Mouse (Mus musculus): Measurements from ENCODE around the gene Olfr314. TPM values are rescaled to one million over a fixed set of nuclear protein-coding genes. Genes with fewer than 3 reads are reported as not detected.
"Not testable (repeated sequence)": the region's sequence is repeated elsewhere in the genome, so short reads cannot be mapped to it uniquely, and the experiment has no call there.

Gene Olfr314
- polyA plus RNA-seq (2015; fragmentation: Nextera tagmentation; extraction: Ambion mirVana): not detected in 2 replicates

- H3K4me1 ChIP-seq (replicated peaks): no peaks in the 10 kb centered on the region
- no peaks in the 10 kb centered on the region for H3K36me3 ChIP-seq
- 84% methylated on average over 6 of the region's 6 CpGs for WGBS
- H3K9ac ChIP-seq: no peak within 1 kb of the TSS
- H3K4me2 ChIP-seq: no peak within 1 kb of the TSS
- H3K27ac ChIP-seq (replicated peaks): no peak within 1 kb of the TSS
- no peaks in the 10 kb centered on the region for H3K9me3 ChIP-seq
- no peak within 1 kb of the TSS for H3K4me3 ChIP-seq
- no peaks in the 10 kb centered on the region for H3K27me3 ChIP-seq
- ATAC-seq (ENCODE audit: low read depth): no peak
Observed at GRCm38 (mm10) chr11:58782480-58783089, at the start of gene Olfr314. Gene Olfr314 (plus strand): TSS chr11:58782952.

GRCm38 (mm10) chr11:58733372-58733771, 49.4 kb upstream of the Olfr314 start:
- no peak overlapping the region for H3K4me2 ChIP-seq
- ATAC-seq (ENCODE audit: low read depth): no peak; the same call in 1 of the 2 replicates
- H3K36me3 ChIP-seq: no peaks in the 10 kb centered on the region
- H3K4me1 ChIP-seq (replicated peaks): no peaks in the 10 kb centered on the region
- no peak overlapping the region for H3K9ac ChIP-seq
- no peaks in the 10 kb centered on the region for H3K9me3 ChIP-seq
- H3K27ac ChIP-seq (replicated peaks): no peak overlapping the region
- WGBS: 46% methylated on average over 3 of the region's 3 CpGs
- H3K4me3 ChIP-seq: no peak overlapping the region
- no peaks in the 10 kb centered on the region for H3K27me3 ChIP-seq

- no peaks in the 10 kb centered on the region for H3K36me3 ChIP-seq
- H3K4me2 ChIP-seq: no peak within 1 kb of the TSS
- H3K4me3 ChIP-seq: no peak within 1 kb of the TSS
- ATAC-seq (ENCODE audit: low read depth): no peak
- WGBS: 80% methylated on average over 4 of the region's 4 CpGs
- no peaks in the 10 kb centered on the region for H3K4me1 ChIP-seq (replicated peaks)
- no peak within 1 kb of the TSS for H3K27ac ChIP-seq (replicated peaks)
- H3K9ac ChIP-seq: no peak within 1 kb of the TSS
- no peaks in the 10 kb centered on the region for H3K9me3 ChIP-seq
- no peaks in the 10 kb centered on the region for H3K27me3 ChIP-seq
Observed at GRCm38 (mm10) chr11:58738792-58739262, 43.9 kb upstream of the Olfr314 start, which contains the start of gene Olfr317. Gene Olfr317 (minus strand): TSS chr11:58739212.

GRCm38 (mm10) chr11:58751096-58751495, 31.7 kb upstream of the Olfr314 start:
- WGBS: 85% methylated on average over 18 of the region's 18 CpGs
- not testable (repeated sequence) for H3K4me2 ChIP-seq; ATAC-seq (ENCODE audit: low read depth); H3K36me3 ChIP-seq; H3K27me3 ChIP-seq; H3K9me3 ChIP-seq; H3K9ac ChIP-seq; H3K27ac ChIP-seq (replicated peaks); H3K4me1 ChIP-seq (replicated peaks); H3K4me3 ChIP-seq

- Histone ChIP-seq H3K36me3 (no peaks in the 10 kb centered on the region), H3K4me3 (no peak within 1 kb of the TSS), H3K4me1 (replicated peaks) (no peaks in the 10 kb centered on the region), H3K4me2 (no peak within 1 kb of the TSS), H3K27me3 (no peaks in the 10 kb centered on the region), H3K9ac (no peak within 1 kb of the TSS), H3K27ac (replicated peaks) (no peak within 1 kb of the TSS), H3K9me3 (no peaks in the 10 kb centered on the region)
- ATAC-seq (ENCODE audit: low read depth): no peak
- 95% methylated on average over 2 of the region's 2 CpGs for WGBS
Observed at GRCm38 (mm10) chr11:58752434-58752833, 30.3 kb upstream of the Olfr314 start, which contains the start of gene Olfr316. Gene Olfr316 (plus strand): TSS chr11:58752734.

GRCm38 (mm10) chr11:58772888-58773287, 9.9 kb upstream of the Olfr314 start, which contains the start of gene Olfr315:
Gene Olfr315 (plus strand): TSS chr11:58773188.
- H3K9me3 ChIP-seq: no peaks in the 10 kb centered on the region
- H3K36me3 ChIP-seq: no peaks in the 10 kb centered on the region
- no peak within 1 kb of the TSS for H3K27ac ChIP-seq (replicated peaks)
- H3K4me2 ChIP-seq: no peak within 1 kb of the TSS
- H3K9ac ChIP-seq: no peak within 1 kb of the TSS
- ATAC-seq (ENCODE audit: low read depth): no peak
- H3K27me3 ChIP-seq: no peaks in the 10 kb centered on the region
- H3K4me1 ChIP-seq (replicated peaks): no peaks in the 10 kb centered on the region
- H3K4me3 ChIP-seq: no peak within 1 kb of the TSS

- Histone ChIP-seq H3K4me3 (no peak overlapping the region), H3K9me3 (no peaks in the 10 kb centered on the region), H3K27me3 (no peaks in the 10 kb centered on the region), H3K36me3 (no peaks in the 10 kb centered on the region), H3K4me2 (no peak overlapping the region), H3K4me1 (replicated peaks) (no peaks in the 10 kb centered on the region), H3K27ac (replicated peaks) (no peak overlapping the region), H3K9ac (no peak overlapping the region)
- ATAC-seq (ENCODE audit: low read depth): no peak
- 88% methylated on average over 2 of the region's 2 CpGs for WGBS
Observed at GRCm38 (mm10) chr11:58784182-58784581, 1.4 kb downstream of the Olfr314 start.

- no peaks in the 10 kb centered on the region for H3K9me3 ChIP-seq
- H3K27me3 ChIP-seq: no peaks in the 10 kb centered on the region
- H3K9ac ChIP-seq: no peak overlapping the region
- no peak overlapping the region for H3K4me3 ChIP-seq
- H3K4me2 ChIP-seq: no peak overlapping the region
- H3K36me3 ChIP-seq: no peaks in the 10 kb centered on the region
- 89% methylated on average over 10 of the region's 10 CpGs for WGBS
- no peaks in the 10 kb centered on the region for H3K4me1 ChIP-seq (replicated peaks)
- H3K27ac ChIP-seq (replicated peaks): no peak overlapping the region
- no peak for ATAC-seq (ENCODE audit: low read depth)
Observed at GRCm38 (mm10) chr11:58787651-58788050, 4.9 kb downstream of the Olfr314 start.

- Histone ChIP-seq H3K4me2 (no peak overlapping the region), H3K9me3 (no peaks in the 10 kb centered on the region), H3K9ac (no peak overlapping the region), H3K27ac (replicated peaks) (no peak overlapping the region), H3K36me3 (no peaks in the 10 kb centered on the region), H3K4me3 (no peak overlapping the region), H3K4me1 (replicated peaks) (no peaks in the 10 kb centered on the region), H3K27me3 (no peaks in the 10 kb centered on the region)
- ATAC-seq (ENCODE audit: low read depth): no peak
- 90% methylated on average over 8 of the region's 8 CpGs for WGBS
Observed at GRCm38 (mm10) chr11:58788346-58788745, 5.6 kb downstream of the Olfr314 start.

GRCm38 (mm10) chr11:58789532-58789931, 6.8 kb downstream of the Olfr314 start:
- no peaks in the 10 kb centered on the region for H3K27me3 ChIP-seq
- no peaks in the 10 kb centered on the region for H3K4me1 ChIP-seq (replicated peaks)
- H3K9ac ChIP-seq: no peak overlapping the region
- H3K4me2 ChIP-seq: no peak overlapping the region
- H3K27ac ChIP-seq (replicated peaks): no peak overlapping the region
- no peak for ATAC-seq (ENCODE audit: low read depth)
- WGBS: 36% methylated on average over 3 of the region's 3 CpGs
- no peaks in the 10 kb centered on the region for H3K9me3 ChIP-seq
- H3K4me3 ChIP-seq: no peak overlapping the region
- H3K36me3 ChIP-seq: no peaks in the 10 kb centered on the region

- Histone ChIP-seq H3K27ac (replicated peaks) (no peak overlapping the region), H3K4me3 (no peak overlapping the region), H3K27me3 (no peaks in the 10 kb centered on the region), H3K36me3 (no peaks in the 10 kb centered on the region), H3K9ac (no peak overlapping the region), H3K4me1 (replicated peaks) (no peaks in the 10 kb centered on the region), H3K4me2 (no peak overlapping the region), H3K9me3 (no peaks in the 10 kb centered on the region)
- WGBS: 63% methylated on average over 2 of the region's 2 CpGs
- ATAC-seq (ENCODE audit: low read depth): no peak
Observed at GRCm38 (mm10) chr11:58790053-58790452, 7.3 kb downstream of the Olfr314 start.

- no peak overlapping the region for H3K4me3 ChIP-seq
- H3K9me3 ChIP-seq: no peaks in the 10 kb centered on the region
- no peaks in the 10 kb centered on the region for H3K36me3 ChIP-seq
- ATAC-seq (ENCODE audit: low read depth): no peak
- no peaks in the 10 kb centered on the region for H3K27me3 ChIP-seq
- no peak overlapping the region for H3K4me2 ChIP-seq
- H3K4me1 ChIP-seq (replicated peaks): no peaks in the 10 kb centered on the region
- H3K9ac ChIP-seq: no peak overlapping the region
- H3K27ac ChIP-seq (replicated peaks): no peak overlapping the region
- whole genome bisulfite sequencing: 84% methylated on average over 6 of the region's 6 CpGs
Observed at GRCm38 (mm10) chr11:58790646-58791045, 7.9 kb downstream of the Olfr314 start.

GRCm38 (mm10) chr11:58795856-58796255, 13.1 kb downstream of the Olfr314 start:
- Histone ChIP-seq H3K4me2 (no peak overlapping the region), H3K4me1 (replicated peaks) (no peaks in the 10 kb centered on the region), H3K9ac (no peak overlapping the region), H3K27ac (replicated peaks) (no peak overlapping the region), H3K4me3 (no peak overlapping the region), H3K27me3 (no peaks in the 10 kb centered on the region), H3K9me3 (no peaks in the 10 kb centered on the region), H3K36me3 (no peaks in the 10 kb centered on the region)
- 92% methylated on average over 2 of the region's 2 CpGs for WGBS
- ATAC-seq (ENCODE audit: low read depth): no peak

Measured in neural tube, embryonic 13.5 days (tissue).